Comparison of ENCODE assay signal across 1 mouse cellular context in the genomic region with DNA sequence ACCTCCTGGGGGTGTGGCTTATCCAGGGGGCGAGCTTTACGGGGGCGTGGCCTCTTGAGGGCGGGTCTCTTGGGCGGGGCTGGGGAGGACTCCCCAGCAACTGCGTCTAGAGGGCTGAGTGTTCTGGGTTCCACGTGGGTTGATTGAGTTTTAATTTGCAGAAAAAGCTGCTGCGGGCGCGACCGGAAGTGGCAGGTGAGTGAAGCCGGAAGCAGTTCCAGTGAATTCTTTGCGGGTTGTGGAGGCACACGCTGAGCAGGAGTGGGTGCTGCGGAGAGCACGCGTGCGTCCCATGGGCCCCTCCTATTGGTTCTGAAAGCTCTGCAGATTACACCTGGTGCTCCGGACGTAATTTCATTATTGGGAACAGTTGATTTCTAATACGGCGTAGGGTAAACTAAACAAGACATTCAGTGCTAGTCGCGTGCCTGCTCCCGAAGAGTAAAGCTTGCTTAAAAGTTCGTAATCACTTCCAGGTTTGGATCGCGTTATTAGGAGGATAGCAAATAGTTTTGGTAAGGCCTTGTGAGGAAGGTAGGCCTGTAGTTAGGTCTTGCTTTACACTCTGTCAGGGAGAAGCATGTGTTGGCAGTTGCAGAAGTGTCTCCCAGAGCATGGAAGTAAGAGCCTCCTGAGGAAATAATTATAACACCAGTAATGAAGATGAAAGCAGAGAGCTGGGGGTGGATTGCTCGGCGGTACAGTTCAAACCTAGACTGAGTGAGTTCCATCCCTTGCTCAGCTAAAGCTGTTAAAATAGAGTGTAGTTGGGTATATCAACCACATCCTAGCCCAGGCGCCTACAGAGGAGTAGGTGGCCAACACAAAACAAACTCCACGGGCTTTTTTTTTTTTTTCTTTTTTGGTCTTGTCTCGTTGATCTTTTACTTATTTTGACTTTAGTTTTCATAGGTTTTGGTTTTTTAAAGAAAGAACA.
TF ChIP-seq lines count a peak whose summit lies in the region.

No protein-coding gene starts in this region.

TF ChIP-seq in MEL, 35 proteins besides CTCF, POLR2A, EP300 and RAD21 (continued from another document):
- 0 out of 2 replicates have a peak, but pooled peaks have one; percentile 16 for TF ChIP-seq GATA1 (IDR thresholded peaks at IDR 0.05; ENCODE audit: low read depth, low read length)
- no peak for TF ChIP-seq MEF2A (IDR thresholded peaks at IDR 0.05; ENCODE audit: extremely low read depth, insufficient replicate concordance, low read depth, low read length, poor library complexity, severe bottlenecking)
- TF ChIP-seq MYC (IDR thresholded peaks at IDR 0.05; ENCODE audit: low read depth, low read length): peak; percentile 95
- no peak for TF ChIP-seq TAL1 (IDR thresholded peaks at IDR 0.05; ENCODE audit: low read length)
- TF ChIP-seq CHD2 (IDR thresholded peaks at IDR 0.05; ENCODE audit: low read length): no peak
- TF ChIP-seq BHLHE40 (IDR thresholded peaks at IDR 0.05; ENCODE audit: borderline replicate concordance, low read depth, low read length): peak; percentile 76; the same call in 1 of the 2 replicates
- peak; percentile 60; the same call in 1 of the 2 replicates for TF ChIP-seq ETS1 (IDR thresholded peaks at IDR 0.05; ENCODE audit: low read depth, low read length)
- TF ChIP-seq ZKSCAN1 (IDR thresholded peaks at IDR 0.05; ENCODE audit: low read depth, low read length): 0 out of 2 replicates have a peak, but pooled peaks have one; percentile 27
- TF ChIP-seq ZC3H11A (IDR thresholded peaks at IDR 0.05; ENCODE audit: low read depth, low read length): no peak
- peak; percentile 94 for TF ChIP-seq MAX (IDR thresholded peaks at IDR 0.05; ENCODE audit: low read length)
- TF ChIP-seq ZNF384 (IDR thresholded peaks at IDR 0.05; ENCODE audit: low read depth, low read length): peak; percentile 64; the same call in 1 of the 2 replicates
- peak; percentile 70; the same call in 1 of the 2 replicates for TF ChIP-seq KAT2A (conservative IDR thresholded peaks at IDR 0.05; ENCODE audit: low read depth, low read length)
- TF ChIP-seq POLR2AphosphoS2 (IDR thresholded peaks at IDR 0.05; ENCODE audit: low read length): peak; percentile 81; the same call in 1 of the 2 replicates
- no peak for TF ChIP-seq GABPA (IDR thresholded peaks at IDR 0.05; ENCODE audit: low read depth, low read length)
- no peak; the same call in 1 of the 2 replicates for TF ChIP-seq RCOR1 (IDR thresholded peaks at IDR 0.05; ENCODE audit: low read depth, low read length)
- peak; percentile 86 for TF ChIP-seq NELFE (IDR thresholded peaks at IDR 0.05; ENCODE audit: low read depth, low read length)
- peak; percentile 77 for TF ChIP-seq TBP (IDR thresholded peaks at IDR 0.05; ENCODE audit: low read depth, low read length)
- no peak for TF ChIP-seq POLR2AphosphoS5 (IDR thresholded peaks at IDR 0.05; ENCODE audit: borderline replicate concordance, low read depth, low read length)
- peak; percentile 63 for TF ChIP-seq USF1 (IDR thresholded peaks at IDR 0.05; ENCODE audit: low read depth, low read length)
- peak; percentile 78 for TF ChIP-seq ELF1 (IDR thresholded peaks at IDR 0.05; ENCODE audit: low read depth, low read length)
- peak; percentile 68; the same call in 1 of the 2 replicates for TF ChIP-seq MAZ (IDR thresholded peaks at IDR 0.05; ENCODE audit: low read depth, low read length)
- peak; percentile 45; the same call in 1 of the 2 replicates for TF ChIP-seq TCF12 (IDR thresholded peaks at IDR 0.05; ENCODE audit: low read depth, low read length)
- no peak for TF ChIP-seq UBTF (IDR thresholded peaks at IDR 0.05; ENCODE audit: borderline replicate concordance, insufficient read depth, low read depth, low read length)
- TF ChIP-seq MAFK (IDR thresholded peaks at IDR 0.05; ENCODE audit: borderline replicate concordance, low read depth, low read length): no peak
- TF ChIP-seq MYB (IDR thresholded peaks at IDR 0.05; ENCODE audit: low read depth, low read length): 0 out of 2 replicates have a peak, but pooled peaks have one; percentile 41
- peak; percentile 56; the same call in 1 of the 2 replicates for TF ChIP-seq NRF1 (IDR thresholded peaks at IDR 0.05; ENCODE audit: insufficient read depth, low read depth, low read length, poor library complexity, severe bottlenecking)
- no peak for TF ChIP-seq SMC3 (IDR thresholded peaks at IDR 0.05; ENCODE audit: low read depth, low read length)
- TF ChIP-seq E2F4 (IDR thresholded peaks at IDR 0.05; ENCODE audit: borderline replicate concordance, low read depth, low read length): no peak
- TF ChIP-seq SIN3A (IDR thresholded peaks at IDR 0.05; ENCODE audit: low read length): peak; percentile 96
- TF ChIP-seq USF2 (IDR thresholded peaks at IDR 0.05; ENCODE audit: borderline replicate concordance in 1 of 2, insufficient read depth in 1 of 2, low read depth in 1 of 2, low read length in 2 of 2): no peak
